Mouse (Mus musculus) monocyte, adult 2 months (primary cell): ENCODE results near the gene Chn2.

Source experiments
- DNase-seq, 2 experiments: peaks; one replicate each; pipeline ENCODE4 v3.0.0; 2022; ENCODE audit warnings: low spot score in 2 of 2, low read depth in 1 of 2

The Chn2 gene

DNA sequence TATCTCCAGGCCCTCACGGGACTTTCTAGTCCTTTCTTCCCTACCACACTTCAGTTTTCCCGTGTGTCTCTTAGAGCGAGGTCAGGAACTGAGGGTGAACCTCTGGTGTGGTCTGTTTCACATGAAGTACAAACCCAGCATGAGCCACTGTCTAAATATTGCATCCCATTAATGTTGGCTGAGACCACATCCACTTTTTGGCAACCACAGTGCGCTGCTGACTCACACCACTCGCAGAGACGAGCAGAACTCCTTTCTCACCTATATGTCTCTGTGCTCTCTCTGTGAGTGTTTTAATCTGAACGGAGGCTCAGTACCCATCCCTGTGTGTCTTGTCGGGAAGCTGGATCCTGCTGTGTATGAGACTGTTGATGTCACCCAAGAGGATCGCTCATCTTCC lies 76.9 kb downstream of the Chn2 start:
- DNase-seq, result peak; percentile 46 to 63

DNA sequence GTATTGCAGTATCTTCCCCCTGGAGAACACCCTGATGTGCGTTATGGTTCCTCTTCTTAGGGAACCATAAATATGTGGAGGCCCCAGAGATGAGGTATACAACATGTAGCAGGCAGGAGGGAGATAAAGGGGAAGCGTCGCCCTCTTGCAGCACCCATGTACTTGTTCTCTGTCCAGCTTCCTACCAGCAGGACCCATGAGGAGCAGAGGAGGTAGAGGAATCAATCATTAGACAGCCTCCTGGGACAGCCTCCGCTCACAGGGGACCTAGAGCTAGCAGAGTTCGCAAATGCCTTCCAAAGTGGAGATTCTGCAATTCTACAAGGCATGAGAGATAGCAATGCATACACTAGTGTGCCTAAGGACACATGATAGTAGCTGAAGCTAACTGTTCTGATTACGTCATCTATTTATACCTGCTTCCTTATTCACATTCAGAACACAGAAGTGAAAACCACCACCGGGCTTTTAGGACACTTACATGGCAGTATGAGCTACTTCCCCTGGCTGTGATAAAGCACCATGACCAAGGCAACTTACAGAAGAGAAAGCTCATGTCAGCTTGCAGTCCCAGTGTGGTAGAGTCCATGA lies 77.7 kb downstream of the Chn2 start:
- peak; percentile 69 to 81 for DNase-seq

DNA sequence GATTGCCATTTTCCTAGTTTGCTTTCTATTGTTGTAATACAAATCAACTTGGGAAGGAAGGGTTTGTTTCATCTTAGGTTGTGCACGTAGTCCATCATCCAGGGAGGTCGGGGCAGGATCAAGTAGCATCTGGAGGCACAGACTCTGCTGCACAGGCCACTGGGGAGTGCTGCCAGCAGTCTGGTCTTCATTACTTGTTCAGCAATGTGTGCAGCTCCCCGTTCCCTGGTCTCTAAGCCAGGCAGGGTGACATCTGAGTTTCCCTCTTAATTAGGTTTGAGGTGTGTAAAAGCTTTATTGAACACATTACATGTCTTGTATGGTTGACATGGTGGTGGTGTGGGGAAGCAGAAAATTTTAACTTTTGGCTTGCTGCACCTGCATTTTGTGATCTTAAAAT lies 79.0 kb downstream of the Chn2 start:
- DNase-seq, result no peak

DNA sequence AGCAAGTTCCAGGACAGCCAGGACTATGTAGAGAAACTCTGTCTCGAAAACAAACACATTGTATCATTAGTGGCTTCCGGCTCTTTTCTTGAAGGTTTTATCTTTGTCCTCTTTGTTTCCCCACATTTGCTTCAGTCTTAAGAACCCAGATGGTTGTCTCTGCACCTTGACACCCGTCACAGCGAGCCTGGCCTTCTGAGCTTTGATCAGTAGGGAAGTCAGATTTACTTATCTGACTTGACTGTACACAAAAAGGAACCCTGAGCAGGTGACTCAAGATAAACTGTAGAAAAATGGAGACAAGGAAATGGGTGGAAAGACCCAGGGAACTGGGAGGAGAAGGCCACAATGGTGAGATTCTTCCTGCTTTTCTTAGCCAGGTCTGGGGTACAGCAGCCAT lies 79.5 kb downstream of the Chn2 start:
- DNase-seq, result no peak

DNA sequence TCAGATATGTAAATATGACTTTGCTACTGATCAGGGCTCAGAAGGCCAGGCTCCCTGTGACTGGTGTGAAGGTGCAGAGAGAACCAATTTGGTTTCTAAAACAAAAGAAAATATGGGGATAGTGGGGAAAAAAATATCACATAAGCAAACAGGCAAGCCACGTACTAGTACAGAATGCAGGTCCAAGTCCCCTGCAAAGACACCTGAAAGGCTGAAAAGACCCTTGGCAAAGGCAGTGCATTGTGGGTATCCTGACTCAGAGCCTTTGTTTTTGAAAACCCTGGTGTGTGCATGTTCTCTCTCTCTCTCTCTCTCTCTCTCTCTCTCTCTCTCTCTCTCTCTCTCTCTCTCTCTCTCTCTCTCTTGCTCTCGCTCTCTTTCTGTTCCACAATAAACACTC lies 80.1 kb downstream of the Chn2 start:
- DNase-seq, result no peak

DNA sequence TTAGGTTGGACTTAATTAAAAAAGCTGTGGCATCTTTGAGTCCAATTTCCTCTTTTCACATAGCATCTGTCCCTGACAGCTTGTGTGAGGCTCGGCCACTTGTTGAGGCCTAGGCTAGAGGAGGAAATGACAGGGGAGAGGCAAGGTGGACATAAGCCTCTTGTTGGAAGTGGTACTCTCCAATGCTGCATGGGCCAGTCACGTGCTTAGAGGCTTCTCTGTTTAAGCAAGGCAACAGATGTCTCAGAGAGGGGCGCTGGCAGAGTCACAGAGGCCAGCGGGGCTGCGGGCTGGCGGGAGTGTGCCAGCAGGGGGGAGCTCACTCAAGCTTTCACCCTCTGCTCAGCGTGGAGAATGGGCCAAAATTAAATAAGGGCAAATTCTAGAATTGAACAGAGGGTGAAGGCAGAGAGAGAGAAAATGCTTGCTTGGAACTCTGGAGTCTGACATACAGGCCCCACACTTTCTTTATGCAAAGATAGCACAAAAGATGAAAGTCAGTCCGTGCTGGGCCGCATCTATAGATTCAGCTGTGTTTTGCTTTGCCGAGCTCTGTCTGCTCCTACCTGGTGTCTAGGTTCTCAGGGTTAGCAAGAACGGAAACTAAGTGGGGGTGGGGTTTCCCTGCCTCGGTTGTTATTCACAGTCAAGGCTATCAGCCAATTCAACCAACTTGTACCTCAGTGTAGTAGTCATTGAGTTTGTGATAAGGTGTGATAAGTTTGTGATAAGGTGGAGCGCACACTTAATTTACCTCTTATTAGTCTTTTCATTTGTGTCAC lies 80.7 kb downstream of the Chn2 start:
- no peak for DNase-seq

DNA sequence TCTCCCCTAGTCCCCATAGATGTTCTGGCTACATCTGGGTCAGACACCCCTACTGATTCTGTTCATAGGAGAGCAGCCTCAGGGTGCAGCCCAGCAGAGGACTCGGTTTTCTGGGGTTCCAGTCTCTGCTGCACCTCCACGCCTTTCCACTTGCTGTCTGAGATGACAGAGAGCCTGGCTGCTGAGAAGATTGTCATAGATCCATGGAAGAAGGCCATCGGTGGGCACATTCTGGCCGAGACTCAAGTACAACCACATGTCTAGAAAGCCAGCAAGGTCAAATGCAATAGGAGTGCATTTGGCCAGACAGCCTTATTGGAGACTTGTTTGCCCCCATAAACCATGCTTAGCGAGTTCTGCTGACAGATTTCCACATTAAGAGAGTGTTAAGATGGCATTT lies 81.5 kb downstream of the Chn2 start:
- DNase-seq, result no peak

DNA sequence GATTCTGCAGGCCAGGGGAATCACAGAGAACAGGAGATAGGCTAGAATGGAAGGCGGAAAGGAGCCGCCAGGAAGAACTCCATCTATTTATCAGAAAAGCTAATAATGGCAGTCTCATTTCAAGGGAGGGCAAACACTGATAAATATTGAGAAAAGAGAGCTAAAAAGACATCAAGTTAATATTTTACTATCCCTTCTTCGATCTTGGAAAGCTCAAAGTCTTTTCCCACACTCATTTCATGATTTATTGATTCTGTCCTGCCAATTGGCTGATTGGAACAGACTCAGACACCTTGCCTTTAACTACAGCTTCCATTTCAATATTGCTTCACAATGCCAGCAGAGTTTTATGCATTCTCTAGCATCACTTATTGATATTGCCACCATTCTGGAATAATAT lies 85.2 kb downstream of the Chn2 start:
- no peak for DNase-seq

DNA sequence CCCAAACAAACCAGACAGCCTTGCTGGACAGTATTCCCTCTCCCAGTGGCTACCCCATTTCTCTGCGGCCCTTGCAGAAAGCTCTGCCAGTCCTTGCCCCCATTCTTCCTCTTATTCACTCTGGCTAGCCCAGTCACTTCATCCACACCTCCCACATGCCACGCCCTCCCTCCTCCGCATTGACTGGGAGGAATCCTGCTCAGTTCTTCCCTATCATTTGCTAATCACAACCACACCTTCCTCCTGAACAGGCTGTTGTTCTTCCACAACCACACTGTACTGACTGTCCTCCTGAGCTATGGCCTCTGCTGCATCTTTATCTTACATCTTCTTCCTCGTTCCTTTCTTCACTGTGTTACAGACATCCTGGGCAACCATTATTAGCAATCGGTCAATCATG lies 86.2 kb downstream of the Chn2 start:
- no peak for DNase-seq

DNA sequence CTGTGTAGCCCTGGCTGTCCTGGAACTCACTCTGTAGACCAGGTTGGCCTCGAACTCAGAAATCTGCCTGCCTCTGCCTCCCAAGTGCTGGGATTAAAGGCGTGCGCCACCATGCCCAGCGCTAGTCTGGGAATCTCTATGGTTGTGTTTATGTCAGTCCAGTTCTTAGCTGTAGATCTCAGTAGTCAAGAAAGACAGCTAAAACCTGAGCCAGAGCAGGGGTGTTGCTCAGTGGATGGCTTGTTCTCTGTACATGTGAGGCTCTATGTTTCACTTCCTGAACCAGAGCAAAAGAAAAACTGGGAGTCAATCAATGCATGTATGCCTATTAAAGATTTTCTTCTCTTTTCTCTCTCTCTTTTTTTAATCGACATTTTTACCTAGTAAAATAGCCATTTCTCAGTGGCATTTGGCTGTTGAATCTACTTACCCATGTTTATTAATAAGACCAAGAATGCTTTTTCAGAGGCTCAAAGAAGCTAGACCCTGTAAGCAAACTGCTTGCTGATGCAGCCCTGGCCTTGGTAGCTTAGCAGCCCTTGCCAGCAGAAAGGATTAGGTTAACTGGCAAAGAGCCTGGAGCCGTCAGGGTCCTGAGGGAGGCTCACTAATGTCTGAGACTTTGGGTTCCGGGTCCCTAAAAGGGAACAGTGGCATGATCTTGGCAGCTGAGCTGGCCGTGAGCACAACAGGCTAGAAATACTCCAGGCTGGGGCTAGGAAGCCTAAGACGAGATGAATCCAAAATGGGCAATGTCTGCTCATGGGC lies 87.1 kb downstream of the Chn2 start:
- DNase-seq, result no peak

DNA sequence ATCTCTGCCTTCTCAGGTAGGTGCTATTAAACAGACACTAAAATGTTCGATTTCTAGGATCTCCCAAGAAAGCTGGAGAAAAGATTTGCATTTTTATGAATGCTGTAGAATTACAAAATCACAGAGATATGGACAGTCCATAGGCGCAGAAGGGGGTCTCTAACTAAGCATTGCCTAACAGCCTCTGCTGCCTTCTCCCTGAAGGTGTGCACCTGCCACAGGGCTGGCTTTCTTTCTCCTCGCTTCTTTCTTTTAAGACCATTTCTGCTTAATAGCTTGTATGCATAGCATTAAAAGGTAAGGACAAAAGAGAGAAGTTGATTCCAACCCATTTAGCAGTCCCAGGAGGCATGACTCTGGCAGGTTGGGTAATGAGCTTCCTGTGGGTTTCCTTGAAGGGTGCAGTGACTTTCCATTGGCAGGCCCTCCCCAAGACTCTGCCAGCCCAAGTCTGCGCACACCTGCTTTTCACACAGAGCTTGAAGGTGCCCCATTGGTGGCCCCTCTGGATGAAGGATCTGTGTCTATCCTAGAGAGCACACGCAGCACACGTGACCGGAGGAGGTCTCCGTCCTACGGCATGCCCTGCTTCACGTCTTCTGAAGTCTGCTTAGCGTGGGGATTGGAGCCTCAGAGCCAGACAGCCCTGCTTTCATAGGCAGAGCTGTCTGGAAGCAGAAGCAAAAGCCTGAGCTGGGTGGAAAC lies 87.8 kb downstream of the Chn2 start:
- DNase-seq, result no peak

DNA sequence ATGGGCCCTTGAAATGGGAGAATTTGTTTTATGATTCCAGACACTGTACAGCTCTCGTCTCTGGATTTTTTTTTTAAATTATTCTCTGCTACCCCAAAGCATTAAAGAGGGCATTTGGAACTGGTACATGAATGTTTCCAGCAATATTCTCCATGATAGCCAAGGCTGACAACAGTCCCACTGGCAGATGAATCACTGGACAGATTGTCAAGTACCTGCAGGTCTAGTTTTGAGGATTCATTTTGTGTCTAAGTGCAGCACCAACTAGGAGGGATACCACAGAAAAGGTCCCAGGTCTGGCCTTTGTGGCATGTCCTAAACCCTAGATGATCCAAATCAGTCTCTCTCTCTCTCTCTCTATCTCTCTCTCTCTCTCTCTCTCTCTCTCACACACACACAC lies 89.3 kb downstream of the Chn2 start:
- no peak for DNase-seq

DNA sequence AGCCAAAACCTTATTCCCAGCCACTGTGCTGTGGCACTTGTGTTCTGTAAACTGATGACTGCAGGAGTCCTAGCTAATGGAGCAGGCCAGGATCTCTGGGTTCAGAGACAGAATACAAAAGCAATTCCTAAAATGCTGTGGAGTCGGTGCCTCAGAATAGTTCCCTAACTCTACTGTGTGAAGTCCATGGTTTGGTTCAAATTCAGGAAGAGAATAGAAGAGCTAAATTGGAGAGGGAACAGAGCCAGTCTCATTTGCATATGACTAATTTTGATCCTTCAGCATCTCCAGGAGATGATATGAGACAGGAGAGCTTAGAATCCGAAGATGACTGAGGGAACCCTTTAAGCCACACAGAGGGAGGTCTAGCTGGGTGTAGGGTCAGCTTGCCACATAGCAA lies 90.2 kb downstream of the Chn2 start:
- DNase-seq, result no peak

DNA sequence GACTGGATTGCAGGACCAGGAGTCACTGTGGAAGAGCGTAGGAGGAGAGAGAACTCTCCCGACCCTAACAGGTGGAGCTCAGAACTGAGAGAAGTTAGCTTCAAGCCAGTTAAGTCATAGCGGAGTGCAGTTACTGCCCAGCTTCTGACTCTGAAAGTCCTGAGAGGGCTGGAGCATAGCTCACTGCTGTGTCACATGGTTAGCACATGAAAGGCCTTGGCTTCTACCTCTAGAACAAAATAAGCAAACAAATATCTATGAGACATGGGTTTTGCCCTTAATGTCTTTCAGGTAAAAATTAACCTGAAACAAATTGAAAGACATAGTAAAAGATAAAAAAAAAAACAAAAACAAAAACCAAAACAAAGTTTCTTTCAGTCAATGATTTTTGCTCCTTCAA lies 91.5 kb downstream of the Chn2 start:
- no peak for DNase-seq

DNA sequence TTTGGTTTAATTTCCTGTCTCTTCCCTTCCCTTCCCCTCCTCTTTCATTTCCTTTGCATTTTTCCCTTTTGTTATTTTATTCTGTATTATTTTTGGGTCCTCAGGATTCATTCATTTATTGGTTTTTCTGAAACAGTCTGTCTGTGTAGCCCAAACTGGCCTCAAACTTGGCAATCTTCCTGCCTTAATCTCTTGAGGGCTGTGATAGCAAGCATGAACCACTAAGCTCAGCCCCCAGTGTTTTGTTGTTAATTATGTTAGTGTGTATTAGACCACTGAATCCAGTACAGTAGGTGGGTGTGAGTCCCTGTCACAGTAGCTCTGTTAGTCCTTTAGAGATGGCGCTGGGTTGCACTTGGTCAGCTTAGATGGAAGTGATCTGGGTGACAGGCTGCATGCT lies 93.2 kb downstream of the Chn2 start:
- no peak for DNase-seq

DNA sequence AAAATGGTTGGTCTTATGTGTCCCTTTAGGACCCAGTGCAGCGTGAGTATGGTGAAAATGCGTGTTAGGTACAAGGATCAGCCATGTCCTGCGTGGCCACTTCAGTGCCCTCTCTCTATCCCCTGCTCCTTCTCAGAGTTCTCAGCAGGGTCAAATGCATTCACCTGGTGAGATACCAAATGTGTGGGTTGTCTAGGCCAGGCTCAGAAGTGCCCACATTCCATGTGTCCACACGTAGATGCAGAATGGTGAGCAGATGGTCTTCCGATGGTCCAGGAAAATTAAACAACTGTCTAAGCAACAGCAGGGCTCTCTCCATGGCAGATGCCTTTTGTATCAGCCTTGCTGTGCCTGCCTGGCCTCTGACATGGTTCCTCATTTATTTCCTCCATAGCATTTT lies 93.9 kb downstream of the Chn2 start:
- DNase-seq, result no peak

DNA sequence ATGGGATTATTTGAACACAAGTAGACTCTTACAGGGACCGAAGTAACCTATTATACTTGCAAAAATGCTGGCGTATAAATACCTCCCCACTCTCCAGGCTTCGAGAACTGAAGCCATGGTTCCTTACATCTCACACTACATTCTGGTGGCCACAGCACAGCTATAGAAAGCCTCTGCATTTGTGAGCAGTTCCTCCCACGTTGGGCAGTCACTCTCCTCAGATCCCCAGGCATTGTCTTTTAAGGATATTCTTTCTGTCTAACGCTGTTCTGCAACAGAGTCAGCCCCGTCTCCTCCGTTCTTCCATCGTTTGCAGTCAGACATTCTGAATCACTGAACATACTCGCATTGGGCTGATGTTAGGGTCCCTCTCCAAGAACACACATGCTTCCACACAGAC lies 98.8 kb downstream of the Chn2 start:
- DNase-seq, result no peak

DNA sequence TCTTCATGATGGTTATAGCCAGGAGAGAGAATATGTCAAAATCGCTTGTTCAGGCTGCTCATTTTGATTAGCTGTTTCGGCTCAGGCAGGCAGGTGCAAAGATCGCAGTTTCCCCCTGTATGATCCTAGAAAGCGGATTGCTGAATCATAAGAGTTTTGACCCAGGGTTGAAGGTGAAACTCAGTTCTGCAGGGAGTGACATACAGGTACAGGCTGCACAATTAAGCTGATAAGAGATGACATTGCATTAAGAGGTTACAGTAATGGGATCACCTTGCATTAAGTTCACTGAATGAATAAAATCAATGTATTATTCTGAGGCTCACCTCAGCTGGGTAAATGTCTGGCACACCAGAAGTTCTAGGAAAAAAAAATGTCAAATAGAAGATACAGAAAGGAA lies 101.1 kb downstream of the Chn2 start:
- no peak for DNase-seq

DNA sequence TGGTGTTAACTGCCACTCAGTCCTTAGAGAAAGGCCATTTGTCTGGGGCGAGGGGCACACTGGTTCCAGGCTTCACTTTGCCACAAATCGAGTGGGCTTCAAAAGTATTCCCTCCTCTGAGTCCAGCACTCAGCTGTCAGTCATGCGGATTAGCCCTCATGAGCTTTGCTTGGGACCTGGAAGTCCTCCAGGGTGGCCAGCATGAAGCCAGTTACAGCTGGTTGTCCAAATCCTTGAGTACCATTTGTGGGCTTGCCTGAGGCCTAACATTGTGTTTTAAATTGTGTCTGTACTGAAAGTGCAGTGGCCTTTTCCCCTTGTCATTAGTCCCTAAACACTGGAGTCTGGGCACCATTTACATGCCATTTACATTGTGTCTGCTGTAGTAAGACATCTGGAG lies 101.8 kb downstream of the Chn2 start:
- DNase-seq, result no peak

DNA sequence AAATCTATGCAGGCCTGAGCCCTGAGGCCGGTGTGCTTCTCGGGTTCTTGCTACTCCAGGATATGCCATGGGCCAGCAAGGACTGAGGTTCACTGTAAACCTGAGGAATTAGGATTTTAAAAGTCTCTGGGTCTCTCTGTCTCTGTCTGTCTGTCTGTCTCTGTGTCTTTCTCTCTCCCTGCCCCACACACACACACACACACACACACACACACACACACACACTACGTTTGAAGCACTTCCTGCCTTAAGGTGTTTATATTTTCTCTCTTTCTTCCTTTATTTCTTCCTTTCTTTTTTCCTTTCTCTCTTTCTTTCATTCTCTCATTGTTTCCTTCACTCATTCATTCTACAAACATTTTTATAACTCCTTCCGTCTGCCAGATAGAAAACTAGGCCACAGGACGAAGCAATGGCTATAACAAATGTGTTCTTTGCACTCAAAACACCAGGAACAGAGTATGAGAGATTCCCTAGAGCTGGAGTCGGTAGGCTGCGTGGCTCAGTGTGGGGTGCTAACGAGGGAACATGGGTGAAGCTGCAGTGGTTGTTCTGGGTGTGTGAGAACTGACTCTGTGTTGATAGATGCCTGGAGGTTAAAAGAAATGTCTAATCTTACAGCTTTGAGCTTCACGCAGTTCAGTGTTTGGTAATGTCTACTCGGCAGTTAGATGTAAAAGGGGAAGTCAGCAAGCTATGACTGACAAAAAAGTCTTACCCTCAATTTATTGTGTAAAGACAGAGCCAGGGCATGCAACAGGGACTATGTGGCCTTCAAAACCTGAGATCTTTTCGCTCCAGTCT lies 103.7 kb downstream of the Chn2 start:
- no peak for DNase-seq

DNA sequence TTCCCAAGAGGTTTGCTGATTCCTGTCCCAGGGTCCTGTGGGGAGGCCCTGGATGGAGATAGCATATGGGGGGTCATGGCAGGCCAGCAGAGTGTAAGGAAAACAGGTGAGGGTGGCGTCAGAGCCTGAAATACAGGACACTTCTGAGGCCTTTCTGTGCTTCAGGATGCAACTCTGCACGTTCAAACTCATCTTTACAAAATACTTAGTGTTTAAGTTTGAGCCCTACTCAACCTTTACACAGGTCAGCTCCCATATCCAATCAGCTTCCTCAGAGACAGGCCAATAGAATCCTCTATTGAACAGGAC lies 104.3 kb downstream of the Chn2 start:
- no peak for DNase-seq
